Mouse (Mus musculus) limb, embryonic 11.5 days (tissue): Measurements from ENCODE around the gene Kdm5c. TPM values are rescaled to one million over a fixed set of nuclear protein-coding genes. Genes with fewer than 3 reads are reported as not detected.

ENCODE experiments used
- ATAC-seq: fragments of 200-750 bp; cut with Nextera tagmentation; 2 replicates; pipeline ENCODE4 v1.8.0; 2017; ENCODE audit warnings: low read depth; ENCODE audit not compliant: insufficient number of reproducible peaks, low FRiP score, low TSS enrichment
- DNase-seq: peaks from one replicate; pipeline ENCODE4 v3.0.0-alpha.2; 2015; ENCODE audit warnings: low spot score
- H3K27ac ChIP-seq: fragments of 300-500 bp; sonication (generic); replicated peaks from 2 replicates; pipeline ENCODE4 v1.5.1; 2014; ENCODE audit warnings: low read depth, mild to moderate bottlenecking, low read length
- H3K27me3 ChIP-seq: fragments of 300-500 bp; sonication (generic); 2 replicates; pipeline ENCODE4 v1.6.1; 2014; ENCODE audit warnings: mild to moderate bottlenecking, low read length, mixed read lengths; ENCODE audit not compliant: control insufficient read depth, insufficient read depth
- H3K36me3 ChIP-seq: fragments of 300-500 bp; sonication (generic); 2 replicates; pipeline ENCODE4 v1.6.1; 2014; ENCODE audit warnings: mild to moderate bottlenecking, low read length, moderate library complexity, mixed read lengths; ENCODE audit not compliant: control insufficient read depth, insufficient read depth
- H3K4me1 ChIP-seq: fragments of 300-500 bp; sonication (generic); 2 replicates; pipeline ENCODE4 v1.6.1; 2014; ENCODE audit warnings: low read length, mixed read lengths; ENCODE audit not compliant: control insufficient read depth, insufficient read depth
- H3K4me2 ChIP-seq: fragments of 300-500 bp; sonication (generic); 2 replicates; pipeline ENCODE4 v1.6.1; 2014; ENCODE audit warnings: low read depth, mild to moderate bottlenecking, moderate library complexity; ENCODE audit not compliant: severe bottlenecking
- H3K4me3 ChIP-seq: fragments of 300-500 bp; sonication (generic); 2 replicates; pipeline ENCODE4 v1.5.1; 2014; ENCODE audit warnings: low read depth, low read length
- H3K9ac ChIP-seq: fragments of 300-500 bp; sonication (generic); 2 replicates; pipeline ENCODE4 v1.6.1; 2014; ENCODE audit warnings: mild to moderate bottlenecking, low read length
- H3K9me3 ChIP-seq: fragments of 300-500 bp; sonication (generic); 2 replicates; pipeline ENCODE4 v1.6.1; 2016; ENCODE audit warnings: low read length; ENCODE audit not compliant: control insufficient read depth
- WGBS: fragments of 180-500 bp; shearing (Covaris S2); extraction: QIAGEN DNeasy Blood & Tissue Kit; methylation state at CpG from one replicate; pipeline ENCODE4 v1.1.7; 2014; 5-methylcytosine and 5-hydroxymethylcytosine counted together
- polyA plus RNA-seq: library from polyadenylated mRNA; unstranded; fragments of >200 nt; fragmentation: Nextera tagmentation; extraction: Ambion mirVana; gene quantifications from 2 replicates; pipeline ENCODE4 v1.2.1, GENCODE M21; 2014

Kdm5c gene
- polyA plus RNA-seq, 1 experiment from 2014 or later, result 33.8 TPM

- no peaks in the 10 kb centered on the region for H3K4me1 ChIP-seq
- no peaks in the 10 kb centered on the region for H3K9me3 ChIP-seq
- WGBS, result 86% methylated on average over 4 of the region's 4 CpGs
- H3K27me3 ChIP-seq, result no peaks in the 10 kb centered on the region
- H3K4me2 ChIP-seq, result no peak overlapping the region
- no peak overlapping the region for H3K27ac ChIP-seq
- H3K9ac ChIP-seq, result no peak overlapping the region
- H3K36me3 ChIP-seq, result no peaks in the 10 kb centered on the region
- no peak for ATAC-seq
- DNase-seq, result no peak
- H3K4me3 ChIP-seq, result no peak overlapping the region
Measured at GRCm38 (mm10) chrX:152320535-152320934, 87.7 kb downstream of the Kdm5c start.

GRCm38 (mm10) chrX:152322776-152323175, 90.0 kb downstream of the Kdm5c start:
- no peak for ATAC-seq
- no peak overlapping the region for H3K9ac ChIP-seq
- H3K4me3 ChIP-seq, result no peak overlapping the region
- no peak for DNase-seq
- peaks cover 6% of the 10 kb centered on the region for H3K27me3 ChIP-seq
- no peak overlapping the region for H3K4me2 ChIP-seq
- WGBS, result 32% methylated on average over 2 of the region's 2 CpGs
- no peaks in the 10 kb centered on the region for H3K9me3 ChIP-seq
- no peaks in the 10 kb centered on the region for H3K4me1 ChIP-seq
- H3K27ac ChIP-seq, result no peak overlapping the region
- H3K36me3 ChIP-seq, result no peaks in the 10 kb centered on the region

DNA sequence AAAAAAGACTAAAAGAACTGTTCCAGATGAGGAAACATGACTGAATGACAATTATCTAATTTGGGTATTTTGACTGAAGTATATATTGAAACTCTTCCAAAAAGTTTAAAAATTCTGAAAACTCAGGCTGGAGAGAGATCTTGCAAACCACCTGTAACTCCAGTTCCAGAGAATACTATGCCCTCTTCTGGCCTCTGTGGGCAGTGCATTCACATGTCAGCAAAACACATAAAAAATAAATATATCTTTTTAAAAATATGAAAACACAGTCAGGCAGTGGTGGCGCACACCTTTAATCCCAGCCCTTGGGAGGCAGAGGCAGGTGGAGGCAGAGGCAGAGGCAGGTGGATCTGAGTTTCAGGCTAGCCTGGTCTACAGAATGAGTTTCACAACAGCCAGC, 90.8 kb downstream of the Kdm5c start:
- H3K27ac ChIP-seq, result no peak overlapping the region

More for the DNA sequence above, 90.8 kb downstream of the Kdm5c start:
- H3K36me3 ChIP-seq, result no peaks in the 10 kb centered on the region
- peaks cover 10% of the 10 kb centered on the region for H3K27me3 ChIP-seq
- WGBS, result 86% methylated on average over 1 of the region's 1 CpGs
- no peak overlapping the region for H3K4me3 ChIP-seq
- H3K4me1 ChIP-seq, result no peaks in the 10 kb centered on the region
- no peak for DNase-seq
- H3K4me2 ChIP-seq, result no peak overlapping the region
- ATAC-seq, result no peak
- H3K9ac ChIP-seq, result no peak overlapping the region
- no peaks in the 10 kb centered on the region for H3K9me3 ChIP-seq

Other genes starting within 250 kb of the Kdm5c start
- gene Hsd17b10, start 231.2 kb upstream of the Kdm5c start, polyA plus RNA-seq, result 246 and 254 TPM in 2 replicates
- gene Ribc1, start 216.7 kb upstream of the Kdm5c start, polyA plus RNA-seq, result 5.3 and 6.3 TPM in 2 replicates
- gene Smc1a, start 216.6 kb upstream of the Kdm5c start, polyA plus RNA-seq, result 138 and 143 TPM in 2 replicates
- 1.1 and 1.5 TPM in 2 replicates for gene Iqsec2, start 88.8 kb upstream of the Kdm5c start, polyA plus RNA-seq
- gene Kantr, start 94.5 kb downstream of the Kdm5c start, polyA plus RNA-seq, result 18.5 and 19.2 TPM in 2 replicates
- gene Tspyl2, start 109.4 kb downstream of the Kdm5c start, polyA plus RNA-seq, result 28.5 and 30.3 TPM in 2 replicates
- gene Gpr173, start 135.7 kb downstream of the Kdm5c start, polyA plus RNA-seq, result 4.6 and 5.2 TPM in 2 replicates